Mouse (Mus musculus) left cerebral cortex, postnatal 10 days (tissue): ENCODE measurements around the gene Zfp456. TPM values are rescaled to one million over a fixed set of nuclear protein-coding genes. Genes with fewer than 3 reads are reported as not detected.

Experiments used
- total RNA-seq, 2 experiments: library from RNA; stranded (reverse); gene quantifications; 2 replicates each; pipeline ENCODE4 v1.2.3; 2021

Zfp456 gene
- total RNA-seq, 2 experiments from 2014 or later, result 0.67 to 0.69 TPM

Other genes with a start within 250 kb of the Zfp456 start
- gene Rsl1, start 202.6 kb downstream of the Zfp456 start, total RNA-seq, result 1 to 10 TPM; 4.8 to 7.8 TPM
- 1 to 10 TPM; 2.2 to 3.4 TPM for gene Zfp455, start 181.3 kb downstream of the Zfp456 start, total RNA-seq
- 10 to 100 TPM; 19.8 to 20.5 TPM for gene Zfp458, start 97.3 kb downstream of the Zfp456 start, total RNA-seq
- gene Zfp457, start 69.3 kb downstream of the Zfp456 start, total RNA-seq, result 1 to 10 TPM; 3.2 to 3.6 TPM
- gene Zfp595, start 43.2 kb downstream of the Zfp456 start, total RNA-seq, result 1 to 10 TPM; 2.3 to 2.5 TPM
- not detected for gene Gm28044, start 15.3 kb downstream of the Zfp456 start, total RNA-seq
- gene Zfp953, start 15.2 kb downstream of the Zfp456 start, total RNA-seq, result under 1 TPM; 0.63 to 0.64 TPM
- not detected for gene Gm28041, start 77 bp downstream of the Zfp456 start, total RNA-seq
- 1 to 10 TPM; 1.7 to 2.1 TPM for gene Zfp429, start 24.0 kb upstream of the Zfp456 start, total RNA-seq
- 1 to 10 TPM; 3.1 to 5.3 TPM for gene Zfp459, start 45.6 kb upstream of the Zfp456 start, total RNA-seq
- 10 to 100 TPM in 1 of 2 experiments, 1 to 10 TPM in 1; 9.9 to 12.4 TPM for gene Zfp874a, start 75.8 kb upstream of the Zfp456 start, total RNA-seq
- 10 to 100 TPM; 14.2 to 15.1 TPM for gene Zfp874b, start 108.4 kb upstream of the Zfp456 start, total RNA-seq
- 1 to 10 TPM; 5.7 to 7.0 TPM for gene Zfp58, start 124.7 kb upstream of the Zfp456 start, total RNA-seq
- gene Gm26965, start 150.3 kb upstream of the Zfp456 start, total RNA-seq, result not detected
- 10 to 100 TPM; 25.1 to 28.4 TPM for gene Zfp87, start 150.4 kb upstream of the Zfp456 start, total RNA-seq
- 1 to 10 TPM; 9.5 to 9.6 TPM for gene Zfp748, start 178.0 kb upstream of the Zfp456 start, total RNA-seq
- gene Zfp729b, start 233.9 kb upstream of the Zfp456 start, total RNA-seq, result 10 to 100 TPM in 1 of 2 experiments, 1 to 10 TPM in 1; 8.9 to 10.1 TPM